Mouse (Mus musculus): ENCODE data around the gene Orm2. TPM values are rescaled to one million over a fixed set of nuclear protein-coding genes. Genes with fewer than 3 reads are reported as not detected.

Orm2 gene
- total RNA-seq (2021): not detected

DNA sequence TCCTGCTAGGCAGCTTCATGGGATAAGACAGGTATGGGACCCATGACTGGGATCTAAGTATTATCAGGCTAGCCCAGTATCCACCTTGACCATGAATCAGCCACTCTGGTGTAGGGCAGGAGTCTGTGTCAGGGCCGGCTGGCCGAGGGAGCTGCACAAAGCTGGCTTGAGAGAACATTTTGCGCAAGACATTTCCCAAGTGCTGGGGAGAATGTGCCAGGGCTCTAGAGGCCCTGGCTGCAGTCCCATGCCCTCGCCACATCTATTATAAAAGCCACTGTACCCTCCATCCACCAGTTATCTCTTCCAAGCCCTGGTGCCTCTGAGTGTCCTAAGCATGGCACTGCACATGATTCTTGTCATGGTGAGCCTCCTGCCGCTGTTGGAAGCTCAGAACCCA, at the start of gene Orm2:
Gene Orm2 (plus strand): TSS at position 300 of the 400 bp plus-strand sequence.
- DNase-seq: no peak
- intact Hi-C loops (cut with DNase I): no loop called here

DNA sequence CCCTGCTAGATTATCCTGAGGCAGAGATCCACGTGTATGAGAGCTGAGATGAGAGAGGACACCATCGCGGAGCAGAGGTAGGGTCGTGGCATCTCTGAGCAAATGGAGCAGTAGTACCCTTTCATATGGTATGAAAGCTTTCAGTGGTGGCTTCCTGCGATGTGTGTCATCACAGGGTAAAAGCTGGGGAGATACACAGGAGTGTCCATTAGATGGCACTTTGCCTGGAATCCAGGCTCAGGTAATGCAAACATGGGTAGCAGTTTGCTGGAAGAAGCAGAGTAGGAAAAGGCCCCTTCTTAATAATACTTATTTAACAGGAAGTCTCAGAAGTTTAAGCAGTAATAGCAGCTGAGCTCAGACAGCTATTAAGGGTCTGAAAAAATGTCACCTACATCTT, 48.2 kb upstream of the Orm2 start:
- intact Hi-C loops (cut with DNase I): loop anchor here (10.0 kb wide), 1 partner anchor 129 kb away; no protein-coding TSS in a partner anchor

DNA sequence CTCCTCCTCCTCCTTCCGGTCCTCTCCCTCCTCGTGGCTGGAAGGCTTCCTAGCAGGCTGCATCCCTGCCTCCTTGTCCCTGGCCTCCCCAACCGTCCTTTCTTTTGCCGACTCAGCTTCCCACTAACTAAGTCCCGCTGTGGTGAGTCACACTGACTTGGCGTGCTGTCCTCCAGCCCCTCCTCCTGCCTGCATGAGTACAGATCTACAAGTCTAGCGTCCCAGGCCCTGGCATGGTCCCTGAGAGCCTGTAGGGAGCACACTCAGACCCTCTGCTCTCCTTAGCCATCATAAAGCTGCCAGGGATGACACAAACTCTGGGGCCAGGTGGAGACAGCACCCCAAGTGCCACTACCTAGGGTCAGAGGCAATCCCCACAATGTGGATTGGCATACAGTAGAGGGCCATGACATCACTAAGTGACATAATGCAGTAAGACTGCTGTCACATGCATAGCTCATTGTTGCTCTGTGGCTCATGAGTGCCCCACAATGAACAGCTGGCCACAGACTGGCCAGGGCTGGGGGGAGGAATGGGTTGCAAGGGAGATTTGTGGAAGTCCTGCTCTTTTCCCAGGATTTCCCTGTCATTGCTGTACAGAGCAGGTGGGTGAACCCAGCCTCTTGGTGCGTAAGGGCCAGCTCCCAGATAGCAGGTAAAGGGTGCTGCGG, 46.0 kb upstream of the Orm2 start:
- no peak for DNase-seq
- intact Hi-C loops (cut with DNase I): loop anchor here (5.0 to 10.0 kb wide), 2 partner anchors 131 to 154 kb away; no protein-coding TSS in a partner anchor

More for the DNA sequence above, 48.2 kb upstream of the Orm2 start:
- DNase-seq: no peak

DNA sequence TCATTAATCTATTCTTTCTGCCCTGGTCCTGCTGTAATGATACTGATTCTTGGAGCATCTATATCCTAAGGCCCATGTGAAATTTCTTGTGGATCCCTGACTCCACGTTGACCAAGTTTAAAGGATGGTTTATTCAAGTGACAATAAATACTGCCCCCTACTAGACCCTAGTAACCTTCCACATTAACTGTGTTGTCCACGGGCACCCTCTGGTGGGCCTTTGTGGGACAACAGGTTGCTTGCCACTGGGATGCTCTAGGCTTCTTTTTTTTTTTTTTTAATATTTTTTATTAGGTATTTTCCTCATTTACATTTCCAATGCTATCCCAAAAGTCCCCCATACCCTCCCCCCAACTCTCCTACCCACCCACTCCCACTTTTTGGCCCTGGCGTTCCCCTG, 42.7 kb upstream of the Orm2 start:
- DNase-seq: peak; percentile 83
- intact Hi-C loops (cut with DNase I): loop anchor here (5.0 to 10.0 kb wide), 2 partner anchors 135 to 157 kb away; no protein-coding TSS in a partner anchor

DNA sequence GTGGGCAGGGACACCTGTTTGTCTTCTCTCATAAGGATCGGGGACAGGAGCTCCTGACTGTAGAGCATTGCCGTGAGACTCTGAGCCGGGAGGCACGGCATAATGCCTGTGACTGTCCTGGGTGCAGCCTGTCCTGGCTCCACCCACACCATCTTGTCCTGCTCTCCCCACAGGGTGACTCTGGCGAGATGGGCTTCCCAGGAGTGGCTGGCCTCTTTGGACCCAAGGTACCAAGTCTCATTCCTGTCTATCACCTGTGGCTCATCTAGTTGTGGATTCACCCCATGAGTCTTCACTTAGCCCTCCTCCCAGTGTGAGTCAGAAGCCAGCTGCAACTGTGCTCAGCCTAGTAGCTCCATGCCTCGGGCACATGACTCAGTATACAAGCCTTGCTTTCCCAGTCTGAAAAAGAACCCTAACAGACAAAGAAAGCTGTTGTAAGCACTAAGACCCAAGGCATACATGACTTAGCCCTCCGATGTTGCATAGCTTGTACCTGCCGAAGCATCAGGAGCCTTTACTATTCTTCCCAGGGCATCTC, 38.9 kb upstream of the Orm2 start:
- intact Hi-C loops (cut with DNase I): no loop called here
- no peak for DNase-seq

DNA sequence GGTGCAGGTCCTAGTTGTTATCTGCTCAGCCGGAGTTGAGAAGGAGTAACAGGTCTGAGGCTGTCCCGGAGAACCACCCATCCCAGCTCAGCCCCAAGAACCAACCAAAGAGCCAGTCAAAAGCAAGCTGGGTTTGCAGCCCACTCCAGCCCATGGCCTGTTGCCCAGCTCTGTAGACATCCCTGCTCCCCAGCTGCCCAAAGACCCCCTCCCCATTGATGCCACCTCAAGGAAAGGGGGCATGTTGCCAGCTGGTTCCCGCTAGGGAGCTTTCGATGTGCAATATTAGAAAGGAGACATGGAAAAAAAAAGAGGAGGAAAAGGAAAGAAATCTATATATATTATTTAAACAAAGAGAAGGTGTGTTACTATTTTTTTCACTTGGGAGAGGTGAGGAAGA, 28.8 kb upstream of the Orm2 start:
- intact Hi-C loops (cut with DNase I): no loop called here

DNA sequence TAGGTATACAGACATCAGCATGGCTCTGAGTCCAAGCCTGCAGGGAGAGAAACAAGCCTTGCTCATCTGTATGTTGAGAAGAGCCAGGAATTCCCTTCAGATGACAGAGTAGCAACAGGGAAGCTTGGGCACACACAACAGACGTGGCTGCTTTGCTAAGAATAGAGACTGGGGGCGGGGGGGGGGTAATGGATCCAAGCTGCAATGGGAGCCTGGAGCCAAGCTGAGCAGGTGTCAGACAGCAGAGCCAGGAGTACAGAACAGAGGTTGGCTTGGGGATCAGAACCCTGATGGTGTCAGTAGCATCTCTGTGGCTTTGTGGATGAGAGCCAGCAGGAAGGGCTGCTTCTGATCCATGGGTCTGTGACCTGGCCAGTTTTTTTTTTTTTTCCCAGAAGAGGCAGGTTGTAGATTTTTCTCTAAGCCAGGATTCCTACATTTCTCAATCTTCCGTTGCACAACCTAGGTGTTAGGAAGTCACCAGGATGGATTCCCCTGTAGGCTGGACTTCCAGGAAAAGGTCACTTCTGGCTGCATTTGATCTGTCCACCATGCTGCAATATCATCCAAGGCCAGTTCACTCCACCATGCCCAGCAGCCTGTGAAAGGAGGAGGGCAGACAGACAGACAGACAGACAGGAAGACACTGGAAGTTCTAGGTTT, 23.7 kb upstream of the Orm2 start:
- DNase-seq: peak; percentile 77

More for the DNA sequence above, 28.8 kb upstream of the Orm2 start:
- DNase-seq: peak; percentile 56

DNA sequence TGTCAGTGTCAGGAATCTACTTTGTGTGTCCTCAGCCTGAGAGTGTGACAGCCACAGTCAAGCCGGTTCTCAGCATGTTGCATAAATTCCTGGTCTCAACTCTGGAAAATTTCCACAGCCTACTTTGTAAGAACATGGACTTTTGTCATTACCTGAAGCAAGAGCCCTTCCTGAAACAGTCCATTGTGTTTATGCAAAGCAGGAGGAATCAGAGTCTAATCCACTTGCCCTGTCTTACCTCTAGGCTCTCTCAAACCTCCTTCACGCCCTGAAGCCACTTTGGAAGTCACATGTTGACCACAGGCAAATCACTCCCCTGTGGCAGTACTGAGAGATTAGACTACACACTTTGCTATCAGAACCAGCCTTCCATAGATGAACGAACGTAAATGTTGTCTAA, 19.8 kb upstream of the Orm2 start:
- intact Hi-C loops (cut with DNase I): no loop called here
- no peak for DNase-seq

More for the DNA sequence above, 23.7 kb upstream of the Orm2 start:
- intact Hi-C loops (cut with DNase I): no loop called here

DNA sequence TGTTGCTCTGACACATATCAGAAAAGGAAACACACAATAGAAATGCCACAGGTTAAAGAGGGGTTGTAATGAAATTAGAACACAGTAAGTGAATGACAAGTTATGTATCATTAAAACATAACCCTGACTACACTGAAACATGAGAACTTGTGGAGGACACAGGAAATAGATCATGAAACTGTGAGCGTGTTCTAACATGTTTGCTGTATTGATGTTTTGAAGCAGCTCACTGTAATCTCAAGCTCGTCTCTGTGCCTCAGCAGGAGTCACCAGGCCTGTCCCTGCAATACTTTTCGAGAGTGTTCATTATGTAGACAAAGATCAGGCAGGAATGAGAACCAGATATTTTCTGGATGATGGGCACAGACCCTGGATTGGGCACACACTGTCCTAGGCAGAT, 18.6 kb upstream of the Orm2 start:
- intact Hi-C loops (cut with DNase I): no loop called here
- DNase-seq: no peak

DNA sequence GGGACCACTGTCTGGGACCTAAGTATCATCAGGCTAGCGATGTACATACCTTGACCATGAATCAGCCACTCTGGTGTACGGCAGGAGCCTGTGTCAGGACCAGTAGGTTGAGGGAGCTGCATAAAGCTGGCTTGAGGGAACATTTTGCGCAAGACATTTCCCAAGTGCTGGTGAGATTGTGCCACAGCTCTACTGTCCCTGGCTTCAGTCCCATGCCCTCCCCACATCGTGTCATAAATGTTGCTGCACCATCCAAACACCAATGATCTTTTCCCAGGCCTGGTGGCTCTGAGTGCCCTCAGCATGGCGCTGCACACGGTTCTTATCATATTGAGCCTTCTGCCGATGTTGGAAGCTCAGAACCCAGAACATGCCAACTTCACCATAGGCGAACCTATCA, 18.0 kb upstream of the Orm2 start, which contains the start of gene Orm1:
Gene Orm1 (plus strand): TSS at position 266 of the 400 bp plus-strand sequence.
- no peak for DNase-seq
- intact Hi-C loops (cut with DNase I): no loop called here

DNA sequence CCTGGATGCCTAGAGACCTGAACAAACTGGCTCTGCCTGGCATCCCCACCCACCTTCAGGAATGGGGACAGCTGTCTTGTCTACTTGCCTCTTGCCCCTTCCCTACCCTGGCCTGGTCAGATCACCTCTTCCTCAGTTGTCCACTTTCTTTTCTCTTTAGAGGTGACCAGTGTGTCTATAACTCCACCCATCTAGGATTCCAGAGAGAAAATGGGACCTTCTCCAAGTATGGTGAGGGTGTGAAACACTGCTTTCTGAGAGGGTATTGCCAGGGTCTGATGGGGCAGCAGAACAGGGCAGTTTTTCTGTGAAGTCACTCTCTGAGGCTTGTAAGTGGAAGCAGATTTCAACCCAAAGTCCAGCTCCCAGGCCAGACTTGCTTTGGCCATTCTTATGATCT, 17.0 kb upstream of the Orm2 start:
- intact Hi-C loops (cut with DNase I): no loop called here
- DNase-seq: no peak

DNA sequence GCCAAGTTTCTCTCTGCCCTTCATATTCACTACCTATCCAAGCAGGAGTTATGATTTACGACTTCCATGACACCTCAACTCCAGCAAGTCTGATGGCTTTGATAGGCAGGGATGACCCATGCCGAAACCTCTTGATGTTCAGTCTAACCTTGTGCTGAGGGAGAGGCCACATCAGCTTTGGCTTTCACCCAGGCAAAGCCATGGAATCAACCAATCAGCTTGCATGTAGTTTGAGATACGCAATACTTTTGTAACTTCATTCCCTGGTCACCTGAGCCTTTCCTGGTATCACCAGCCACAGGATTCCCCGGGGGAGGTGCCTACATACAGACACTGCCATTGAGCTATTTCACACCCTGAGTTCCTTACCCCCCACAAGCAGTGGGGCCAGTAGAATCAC, 15.6 kb upstream of the Orm2 start:
- intact Hi-C loops (cut with DNase I): no loop called here
- no peak for DNase-seq

DNA sequence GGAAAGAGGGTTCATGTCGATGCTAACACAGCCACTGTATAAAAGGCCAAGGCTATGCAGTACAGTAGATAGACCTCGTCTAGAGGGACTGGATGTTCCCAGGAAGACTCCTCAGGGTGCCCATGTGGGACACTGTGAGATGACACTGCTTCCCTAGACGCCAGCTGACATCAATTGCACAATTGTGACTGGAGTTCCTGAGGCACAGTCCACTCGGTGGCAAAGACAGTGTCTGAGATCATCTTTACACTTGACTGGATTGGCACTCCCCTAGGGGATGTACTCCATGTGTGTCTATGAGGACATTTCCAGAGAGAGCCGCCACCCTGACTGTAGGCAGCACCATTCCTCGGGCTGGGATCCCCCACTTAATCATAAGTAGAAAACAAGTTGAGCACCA, 13.7 kb upstream of the Orm2 start:
- intact Hi-C loops (cut with DNase I): no loop called here
- DNase-seq: no peak

DNA sequence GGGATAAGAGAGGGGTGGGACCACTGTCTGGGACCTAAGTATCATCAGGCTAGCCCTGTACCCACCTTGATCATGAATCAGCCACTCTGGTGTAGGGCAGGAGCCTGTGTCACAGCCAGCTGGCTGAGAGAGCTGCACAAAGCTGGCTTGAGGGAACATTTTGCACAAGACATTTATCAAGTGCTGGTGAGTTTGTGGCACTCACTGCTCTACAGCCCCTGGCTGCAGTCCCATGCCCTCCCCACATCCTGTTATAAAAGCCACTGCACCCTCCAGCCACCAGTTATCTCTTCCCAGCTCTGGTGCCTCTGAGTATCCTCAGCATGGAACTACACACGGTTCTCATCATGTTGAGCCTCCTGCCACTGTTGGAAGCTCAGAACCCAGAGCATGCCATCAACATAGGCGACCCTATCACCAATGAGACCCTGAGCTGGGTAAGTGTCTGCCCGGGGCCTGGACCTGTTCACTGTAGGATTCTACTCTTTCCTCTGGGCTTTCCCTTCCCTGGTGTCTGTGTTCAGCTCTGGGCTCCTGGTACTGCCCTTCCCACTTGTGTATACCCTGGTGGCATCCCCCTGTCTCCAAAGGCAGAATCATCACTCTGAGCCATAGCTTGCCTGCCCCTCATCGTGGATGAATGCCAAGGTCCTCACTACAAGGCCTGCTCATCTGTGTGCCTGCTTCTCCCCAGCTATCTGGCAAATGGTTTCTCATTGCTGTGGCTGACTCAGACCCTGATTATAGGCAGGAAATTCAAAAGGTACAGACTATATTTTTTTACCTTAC, 6.2 kb upstream of the Orm2 start, which contains the start of gene Orm3:
Gene Orm3 (plus strand): TSS at position 286 of the 789 bp plus-strand sequence.
- DNase-seq: peak; percentile 43

DNA sequence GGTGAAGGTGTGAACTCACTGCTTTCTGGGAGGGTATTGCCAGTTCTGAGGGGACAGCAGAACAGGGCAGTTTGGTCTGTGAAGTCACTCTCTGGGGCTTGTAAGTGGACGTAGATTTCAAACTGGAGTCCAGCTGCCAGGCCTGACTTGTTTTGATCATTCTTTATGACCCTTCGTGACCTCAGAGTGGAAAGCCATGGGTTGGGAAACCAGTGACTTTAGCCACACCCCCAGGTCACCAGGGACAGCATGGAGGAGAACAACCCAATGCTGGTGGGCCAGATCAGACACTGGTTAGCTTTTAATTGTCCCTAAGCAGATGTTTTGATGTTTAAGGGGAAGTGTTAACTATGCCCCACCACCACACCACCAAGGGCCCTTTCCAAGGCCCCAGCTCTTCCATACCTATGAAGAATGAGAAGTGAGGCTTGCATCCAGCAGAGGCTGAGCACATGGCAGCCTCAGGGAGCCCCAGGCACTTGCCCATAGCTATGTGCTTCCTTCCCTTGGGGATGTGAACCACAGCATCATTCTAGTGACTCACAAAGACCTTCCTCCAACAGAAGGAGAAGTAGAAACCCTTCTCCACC, 5.2 kb upstream of the Orm2 start:
- no peak for DNase-seq
- intact Hi-C loops (cut with DNase I): no loop called here

More for the DNA sequence above, 6.2 kb upstream of the Orm2 start, which contains the start of gene Orm3:
- intact Hi-C loops (cut with DNase I): no loop called here

DNA sequence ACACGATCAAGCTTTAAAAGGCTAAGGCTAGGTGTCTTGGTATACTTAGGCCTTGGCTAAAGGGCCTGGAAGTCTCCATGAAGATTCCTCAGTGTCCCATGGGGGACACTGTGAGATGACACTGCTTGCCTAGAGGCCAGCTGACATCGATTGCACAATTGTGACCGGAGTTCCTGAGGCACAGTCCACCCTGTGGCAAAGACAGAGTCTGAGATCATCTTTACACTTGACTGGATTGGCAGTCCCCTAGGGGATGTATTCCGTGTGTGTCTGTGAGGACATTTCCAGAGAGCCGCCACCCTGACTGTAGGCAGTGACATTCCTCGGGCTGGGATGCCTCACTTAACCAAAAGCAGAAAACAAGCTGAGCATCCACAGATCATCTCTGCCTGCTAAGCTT, 2.4 kb upstream of the Orm2 start:
- no peak for DNase-seq
- intact Hi-C loops (cut with DNase I): no loop called here

DNA sequence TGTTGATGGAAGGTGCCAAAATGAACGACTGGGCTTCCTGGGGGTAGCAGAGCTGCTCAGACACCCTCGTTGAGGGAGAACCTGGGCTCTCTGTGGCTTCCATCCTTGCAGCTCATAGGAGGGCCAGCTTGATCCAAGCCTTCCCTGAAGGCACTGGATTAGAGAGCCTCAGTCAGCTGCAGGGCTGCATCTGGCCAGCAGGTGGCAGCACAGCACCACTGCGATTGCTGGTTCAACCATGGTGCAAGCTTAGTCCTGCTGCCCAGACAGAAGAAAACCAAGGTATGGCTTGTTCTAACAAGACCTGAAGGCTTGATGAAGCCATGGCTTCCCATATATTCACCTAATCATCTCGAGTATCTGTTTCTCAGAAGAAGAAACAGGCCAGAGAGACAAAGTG, 6.3 kb downstream of the Orm2 start:
- intact Hi-C loops (cut with DNase I): no loop called here
- peak; percentile 88 for DNase-seq

DNA sequence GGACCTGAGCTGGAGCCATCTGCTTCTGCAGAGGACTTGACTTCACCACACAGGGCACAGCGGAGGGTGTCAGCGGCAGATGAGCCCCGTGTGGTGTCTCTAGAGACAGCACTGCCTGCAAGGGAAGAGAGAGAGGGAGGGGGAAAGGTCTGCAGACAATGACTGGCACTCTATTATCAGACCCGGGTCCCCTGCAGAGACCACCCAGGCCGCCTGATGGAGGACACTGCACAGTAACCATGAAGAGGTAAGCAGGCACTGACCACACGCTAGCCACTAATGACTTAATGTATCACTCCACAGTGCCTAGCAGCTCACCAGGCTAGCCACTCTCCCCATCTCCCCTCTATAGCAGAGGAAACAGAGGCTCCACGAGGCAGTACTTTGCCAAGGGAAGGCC, 8.6 kb downstream of the Orm2 start:
- no peak for DNase-seq
- intact Hi-C loops (cut with DNase I): no loop called here

DNA sequence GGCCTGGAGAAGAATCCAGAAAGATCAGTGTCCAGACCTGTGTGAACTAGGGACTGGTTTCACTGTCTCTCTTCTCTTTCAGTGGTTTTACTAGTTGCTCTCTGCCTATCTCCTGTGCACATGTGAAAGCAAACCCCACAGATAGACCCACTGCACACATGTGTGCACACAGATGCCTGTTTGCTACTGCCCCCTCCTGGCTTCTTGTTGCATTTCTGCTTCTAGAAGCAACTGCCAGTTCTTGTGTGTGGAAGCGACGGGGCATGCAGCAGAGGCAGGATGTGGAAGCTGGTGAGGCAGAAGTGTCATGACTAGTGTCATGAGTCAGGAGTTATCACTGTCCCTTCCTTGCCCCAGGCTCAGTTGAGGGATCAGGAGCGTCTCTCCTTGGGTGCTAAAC, 9.6 kb downstream of the Orm2 start:
- intact Hi-C loops (cut with DNase I): no loop called here
- DNase-seq: peak; percentile 36

DNA sequence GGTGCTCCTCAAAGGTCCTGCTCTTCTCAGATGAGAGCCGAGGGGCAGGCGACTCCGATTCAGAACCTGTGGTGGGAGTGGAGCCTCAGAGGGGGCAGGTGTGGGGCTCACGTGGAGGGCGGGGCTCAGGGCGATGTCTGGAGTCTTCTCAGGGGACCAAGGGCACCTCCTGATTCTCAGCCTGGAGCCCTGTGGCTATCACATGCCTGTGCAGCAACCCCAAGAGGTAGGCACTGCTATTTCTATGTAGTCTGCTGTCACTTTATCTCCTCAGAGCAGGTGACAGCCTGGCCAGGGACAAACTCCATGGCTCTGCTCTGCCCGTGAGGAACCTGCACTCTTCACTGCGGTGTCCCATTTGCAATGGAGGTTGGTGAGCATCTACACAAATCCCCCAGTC, 11.2 kb downstream of the Orm2 start:
- intact Hi-C loops (cut with DNase I): no loop called here
- no peak for DNase-seq

DNA sequence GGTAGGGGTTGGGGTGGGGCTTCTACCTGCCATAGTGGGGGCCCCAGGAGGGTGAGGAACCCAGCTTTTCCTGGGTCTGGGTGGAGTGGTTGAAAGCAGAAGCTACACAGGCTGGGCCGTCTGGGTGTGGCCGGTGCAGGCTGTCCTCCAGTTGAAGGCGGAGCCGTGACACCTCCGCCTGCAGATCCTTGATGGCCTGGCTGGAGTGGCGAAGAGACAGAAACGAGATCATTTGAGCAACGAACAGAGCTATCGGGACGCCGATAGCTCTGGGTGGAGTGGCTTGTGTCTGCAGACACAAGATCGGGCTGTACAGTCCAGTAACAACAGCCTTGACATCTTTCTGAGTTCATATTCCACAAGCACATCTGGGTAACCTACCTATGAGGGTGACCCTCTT, 12.1 kb downstream of the Orm2 start:
- no peak for DNase-seq
- intact Hi-C loops (cut with DNase I): no loop called here

Data from left cerebral cortex, postnatal 4 days (tissue).